Mouse (Mus musculus) hindbrain, postnatal 0 days (tissue): ENCODE measurements around the gene Zfpm1. TPM values are rescaled to one million over a fixed set of nuclear protein-coding genes. Genes with fewer than 3 reads are reported as not detected.
A peak's percentile ranks its signal among the peaks of the same experiment; 100 is the strongest.

Experiments
- ATAC-seq: fragments of 200-750 bp; cut with Nextera tagmentation; 2 replicates; pipeline ENCODE4 v1.8.0; 2017; ENCODE audit warnings: mild to moderate bottlenecking, moderate TSS enrichment, moderate library complexity
- DNase-seq: peaks from one replicate; pipeline ENCODE4 v3.0.0-alpha.2; 2015; ENCODE audit warnings: low spot score
- H3K27ac ChIP-seq: fragments of 300-500 bp; sonication (generic); 2 replicates; pipeline ENCODE4 v1.5.1; 2014; ENCODE audit warnings: mild to moderate bottlenecking
- H3K27me3 ChIP-seq: fragments of 300-500 bp; sonication (generic); 2 replicates; pipeline ENCODE4 v1.6.1; 2014; ENCODE audit warnings: low read length, mixed read lengths; ENCODE audit not compliant: insufficient read depth
- H3K36me3 ChIP-seq: fragments of 300-500 bp; sonication (generic); 2 replicates; pipeline ENCODE4 v1.6.1; 2014; ENCODE audit warnings: low read length, mixed read lengths; ENCODE audit not compliant: insufficient read depth
- H3K4me1 ChIP-seq: fragments of 300-500 bp; sonication (generic); 2 replicates; pipeline ENCODE4 v1.6.1; 2014; ENCODE audit warnings: antibody characterized with exemption, low read length, mixed read lengths; ENCODE audit not compliant: insufficient read depth
- H3K4me2 ChIP-seq: fragments of 300-500 bp; sonication (generic); 2 replicates; pipeline ENCODE4 v1.6.1; 2014; ENCODE audit warnings: low read depth, mild to moderate bottlenecking, low read length, moderate library complexity, mixed read lengths
- H3K4me3 ChIP-seq: fragments of 300-500 bp; sonication (generic); 2 replicates; pipeline ENCODE4 v1.5.1; 2014; ENCODE audit warnings: low read length
- H3K9ac ChIP-seq: fragments of 300-500 bp; sonication (generic); replicated peaks from 2 replicates; pipeline ENCODE4 v1.6.1; 2014; ENCODE audit warnings: mild to moderate bottlenecking, low read length, moderate library complexity, mixed read lengths
- H3K9me3 ChIP-seq: fragments of 300-500 bp; sonication (generic); 2 replicates; pipeline ENCODE4 v1.6.1; 2016; ENCODE audit warnings: low read length, mixed read lengths
- CTCF ChIP-seq: IDR thresholded peaks from 2 replicates; pipeline ENCODE4 v1.5.1; 2016; ENCODE audit warnings: antibody characterized with exemption, control low read depth, low read depth
- WGBS: fragments of 180-500 bp; shearing (Covaris S2); extraction: QIAGEN DNeasy Blood & Tissue Kit; methylation state at CpG from one replicate; pipeline ENCODE4 v1.1.7; 2014; 5-methylcytosine and 5-hydroxymethylcytosine counted together
- polyA plus RNA-seq: library from polyadenylated mRNA; unstranded; fragments of >200 nt; fragmentation: Nextera tagmentation; extraction: Ambion mirVana; gene quantifications from 2 replicates; pipeline ENCODE4 v1.2.1, GENCODE M21; 2015
- total RNA-seq: library from RNA; depleted of rRNA; stranded (reverse); fragments of >200 nt; gene quantifications from 2 replicates; pipeline ENCODE4 v1.2.3, GENCODE M21; 2014

The Zfpm1 gene
- total and polyA plus RNA-seq, 2 experiments from 2014 or later = 1.5 to 28.0 TPM

GRCm38 (mm10) chr8:122245161-122245560, 36.8 kb upstream of the Zfpm1 start:
- Histone ChIP-seq H3K36me3 (no peaks in the 10 kb centered on the region), H3K27ac (no peak overlapping the region), H3K4me3 (no peak overlapping the region), H3K27me3 (no peaks in the 10 kb centered on the region), H3K9ac (no peak overlapping the region), H3K4me2 (no peak overlapping the region), H3K9me3 (no peaks in the 10 kb centered on the region), H3K4me1 (no peaks in the 10 kb centered on the region)
- no peak for TF ChIP-seq CTCF
- 68% methylated on average over 6 of the region's 6 CpGs for WGBS
- ATAC-seq = no peak
- no peak for DNase-seq

GRCm38 (mm10) chr8:122246257-122247211, 35.4 kb upstream of the Zfpm1 start:
- WGBS = 45% methylated on average over 12 of the region's 12 CpGs
- no peaks in the 10 kb centered on the region for H3K9me3 ChIP-seq
- H3K4me3 ChIP-seq = no peak overlapping the region
- H3K4me2 ChIP-seq = no peak overlapping the region
- H3K36me3 ChIP-seq = no peaks in the 10 kb centered on the region
- H3K9ac ChIP-seq = no peak overlapping the region
- H3K4me1 ChIP-seq = no peaks in the 10 kb centered on the region
- no peaks in the 10 kb centered on the region for H3K27me3 ChIP-seq
- no peak overlapping the region for H3K27ac ChIP-seq
- no peak for TF ChIP-seq CTCF
- ATAC-seq = no peak
- DNase-seq = no peak

- H3K9me3 ChIP-seq = no peaks in the 10 kb centered on the region
- ATAC-seq (no peak), DNase-seq (no peak)
- no peaks in the 10 kb centered on the region for H3K36me3 ChIP-seq
- TF ChIP-seq CTCF = no peak
- no peak overlapping the region for H3K4me3 ChIP-seq
- no peak overlapping the region for H3K27ac ChIP-seq
- no peaks in the 10 kb centered on the region for H3K4me1 ChIP-seq
- no peaks in the 10 kb centered on the region for H3K27me3 ChIP-seq
- H3K9ac ChIP-seq = no peak overlapping the region
- 91% methylated on average over 1 of the region's 1 CpGs for WGBS
- no peak overlapping the region for H3K4me2 ChIP-seq
These were observed 30.2 kb upstream of the Zfpm1 start for GRCm38 (mm10) chr8:122251739-122252138.

GRCm38 (mm10) chr8:122252366-122252765, 29.6 kb upstream of the Zfpm1 start:
- 63% methylated on average over 5 of the region's 5 CpGs for WGBS
- ATAC-seq = no peak

GRCm38 (mm10) chr8:122259351-122259750, 22.6 kb upstream of the Zfpm1 start:
- Histone ChIP-seq H3K27me3 (no peaks in the 10 kb centered on the region), H3K36me3 (no peaks in the 10 kb centered on the region), H3K9ac (no peak overlapping the region), H3K9me3 (no peaks in the 10 kb centered on the region), H3K27ac (no peak overlapping the region), H3K4me3 (no peak overlapping the region), H3K4me2 (no peak overlapping the region), H3K4me1 (peaks cover 4% of the 10 kb centered on the region)
- WGBS = 79% methylated on average over 2 of the region's 2 CpGs
- DNase-seq (peak; percentile 72), ATAC-seq (0 out of 2 replicates have a peak, but pooled peaks have one; percentile 6)
- TF ChIP-seq CTCF = peak; percentile 98

More at GRCm38 (mm10) chr8:122252366-122252765, 29.6 kb upstream of the Zfpm1 start:
- no peaks in the 10 kb centered on the region for H3K27me3 ChIP-seq
- no peak overlapping the region for H3K4me3 ChIP-seq
- H3K9ac ChIP-seq = no peak overlapping the region
- no peaks in the 10 kb centered on the region for H3K9me3 ChIP-seq
- DNase-seq = no peak
- TF ChIP-seq CTCF = no peak
- H3K4me2 ChIP-seq = no peak overlapping the region
- no peaks in the 10 kb centered on the region for H3K4me1 ChIP-seq
- H3K27ac ChIP-seq = no peak overlapping the region
- H3K36me3 ChIP-seq = no peaks in the 10 kb centered on the region

GRCm38 (mm10) chr8:122260755-122261154, 21.2 kb upstream of the Zfpm1 start:
- no peak for ATAC-seq
- Histone ChIP-seq H3K27me3 (no peaks in the 10 kb centered on the region), H3K4me1 (peaks cover 14% of the 10 kb centered on the region), H3K9me3 (no peaks in the 10 kb centered on the region), H3K9ac (no peak overlapping the region), H3K27ac (no peak overlapping the region), H3K4me3 (no peak overlapping the region), H3K4me2 (no peak overlapping the region), H3K36me3 (no peaks in the 10 kb centered on the region)
- DNase-seq = no peak
- no peak for TF ChIP-seq CTCF
- WGBS = 53% methylated on average over 9 of the region's 9 CpGs

- WGBS = 70% methylated on average over 16 of the region's 16 CpGs
- ATAC-seq = no peak
- H3K27me3 ChIP-seq = no peaks in the 10 kb centered on the region
- no peak overlapping the region for H3K9ac ChIP-seq
- H3K36me3 ChIP-seq = no peaks in the 10 kb centered on the region
- no peak overlapping the region for H3K4me2 ChIP-seq
- TF ChIP-seq CTCF = no peak
- DNase-seq = no peak
- no peak overlapping the region for H3K27ac ChIP-seq
- H3K9me3 ChIP-seq = no peaks in the 10 kb centered on the region
- no peak overlapping the region for H3K4me3 ChIP-seq
- H3K4me1 ChIP-seq = peaks cover 20% of the 10 kb centered on the region
These were observed 19.1 kb upstream of the Zfpm1 start for GRCm38 (mm10) chr8:122262835-122263234.
